Mouse (Mus musculus) heart, adult 2 months (tissue): ENCODE results near the gene Defb3. TPM values are rescaled to one million over a fixed set of nuclear protein-coding genes. Genes with fewer than 3 reads are reported as not detected.
"Not testable (repeated sequence)": the region's sequence is repeated elsewhere in the genome, so short reads cannot be mapped to it uniquely, and the experiment has no call there.

ENCODE experiments used
- DNase-seq, 2 experiments: peaks; one replicate each; pipeline ENCODE4 v3.0.0; 2021
- H3K27ac ChIP-seq: fragments of 200-600 bp; 2 replicates; pipeline ENCODE4 v1.8.1; 2022
- H3K27me3 ChIP-seq: fragments of 200-500 bp; 2 replicates; pipeline ENCODE4 v1.6.1; 2012; ENCODE audit warnings: mild to moderate bottlenecking, low read length, inconsistent platforms, mixed read lengths; ENCODE audit not compliant: control insufficient read depth, insufficient read depth
- H3K36me3 ChIP-seq: fragments of 200-500 bp; 2 replicates; pipeline ENCODE4 v1.6.1; 2012; ENCODE audit warnings: low read length, inconsistent platforms; ENCODE audit not compliant: control insufficient read depth, insufficient read depth
- H3K4me1 ChIP-seq: fragments of 200-500 bp; 2 replicates; pipeline ENCODE4 v1.6.1; 2011; ENCODE audit warnings: low read length; ENCODE audit not compliant: control insufficient read depth, insufficient read depth
- H3K4me3 ChIP-seq: fragments of 200-600 bp; 2 replicates; pipeline ENCODE4 v1.8.1; 2022
- H3K79me2 ChIP-seq: fragments of 200-500 bp; replicated peaks from 2 replicates; pipeline ENCODE4 v1.6.1; 2012; ENCODE audit warnings: mild to moderate bottlenecking, inconsistent platforms, low read length, moderate library complexity, mixed read lengths; ENCODE audit not compliant: control insufficient read depth, insufficient read depth
- H3K9ac ChIP-seq: fragments of 200-500 bp; 2 replicates; pipeline ENCODE4 v1.6.1; 2012; ENCODE audit warnings: low read depth, mild to moderate bottlenecking, control low read depth, inconsistent platforms, low read length, mixed read lengths
- CTCF ChIP-seq: fragments of 200-600 bp; IDR thresholded peaks from 2 replicates; pipeline ENCODE4 v1.8.1; 2022; ENCODE audit warnings: antibody characterized with exemption, mild to moderate bottlenecking, moderate library complexity
- EP300 ChIP-seq: fragments of 200-500 bp; IDR thresholded peaks from 2 replicates; pipeline ENCODE4 v1.6.1; 2011; ENCODE audit warnings: low read depth, low read length, control low read depth; ENCODE audit not compliant: insufficient read depth
- POLR2A ChIP-seq: fragments of 200-500 bp; IDR thresholded peaks from 2 replicates; pipeline ENCODE4 v1.6.1; 2011; ENCODE audit warnings: mild to moderate bottlenecking, low read depth, low read length, control low read depth; ENCODE audit not compliant: insufficient read depth
- WGBS: fragments of 180-500 bp; shearing (Covaris S2); methylation state at CpG from one replicate; pipeline ENCODE4 v1.1.7; 2018; 5-methylcytosine and 5-hydroxymethylcytosine counted together
- intact Hi-C: fragments of 180-260 bp; cut with DNase I; formaldehyde crosslinking; loops from one replicate; pipeline ENCODE4 v1.15.1; 2025
- long read RNA-seq: library from polyadenylated mRNA; stranded (forward); transcript quantifications from one replicate; pipeline ENCODE4 v2.0.0, GENCODE M21; 2021
- polyA plus RNA-seq: library from polyadenylated mRNA; depleted of rRNA; stranded (reverse); fragments of >200 nt; gene quantifications from 2 replicates; pipeline ENCODE4 v1.2.3, GENCODE M21; 2012; rRNA removed
- total RNA-seq, 2 experiments: library from RNA; stranded (reverse); gene quantifications; 2 replicates each; pipeline ENCODE4 v1.2.3; 2021

Gene Defb3
- not detected for total RNA-seq
- polyA plus RNA-seq, result not detected in 2 replicates
- long read RNA-seq, result 0 reads

DNA sequence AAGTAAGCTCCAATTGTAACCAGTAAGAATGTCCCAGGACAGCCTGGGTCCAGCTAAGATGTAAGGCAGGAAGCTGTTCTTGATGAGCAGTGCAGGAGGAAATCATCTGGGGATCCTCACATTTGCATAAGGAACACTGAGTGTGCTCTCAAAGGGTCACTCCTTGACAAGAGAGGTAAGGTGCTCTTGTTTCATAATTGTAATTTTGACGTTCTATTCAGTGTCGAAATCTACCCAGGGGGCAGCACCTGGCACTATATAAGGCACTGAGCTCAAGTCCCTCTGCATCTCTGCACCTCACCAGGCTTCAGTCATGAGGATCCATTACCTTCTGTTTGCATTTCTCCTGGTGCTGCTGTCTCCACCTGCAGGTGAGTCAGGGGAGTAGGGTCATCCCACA lies at the start of gene Defb3:
Defb3 (plus strand) TSS at position 301 of the 400 bp plus-strand sequence.
- WGBS, result 60% methylated on average over 1 of the region's 2 CpGs

DNA sequence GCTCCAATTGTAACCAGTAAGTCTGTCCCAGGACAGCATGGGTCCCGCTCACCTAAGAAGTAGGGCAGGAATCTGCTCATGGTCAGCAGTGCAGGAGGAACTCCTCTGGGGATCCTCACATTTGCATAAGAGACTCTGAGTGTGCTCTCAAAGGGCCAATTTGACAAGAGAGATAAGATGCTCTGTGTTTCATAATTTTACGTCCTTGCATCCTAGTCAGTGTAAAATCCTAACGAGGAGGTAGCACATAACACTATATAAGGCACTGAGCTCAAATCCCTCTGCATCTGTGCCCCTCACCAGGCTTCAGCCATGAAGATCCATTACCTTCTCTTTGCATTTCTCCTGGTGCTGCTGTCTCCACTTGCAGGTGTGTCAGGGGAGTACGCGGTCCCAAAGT lies 45.9 kb upstream of the Defb3 start, which contains the start of gene Defb5:
Defb5 (plus strand) TSS at position 301 of the 400 bp plus-strand sequence.
- Histone ChIP-seq H3K4me1 (no peaks in the 10 kb centered on the region), H3K79me2 (no peaks in the 10 kb centered on the region), H3K36me3 (no peaks in the 10 kb centered on the region), H3K27ac (no peak within 1 kb of the TSS), H3K9ac (no peak within 1 kb of the TSS), H3K4me3 (no peak within 1 kb of the TSS), H3K27me3 (no peaks in the 10 kb centered on the region)
- WGBS, result 83% methylated on average over 5 of the region's 5 CpGs
- no peak for DNase-seq
- TF ChIP-seq CTCF (no peak), EP300 (no peak), POLR2A (no peak)
- intact Hi-C loops, result no loop called here

More for the DNA sequence above, at the start of gene Defb3:
- H3K9ac ChIP-seq, DNase-seq, H3K27me3 ChIP-seq, intact Hi-C loops, H3K4me3 ChIP-seq, H3K79me2 ChIP-seq, H3K36me3 ChIP-seq, H3K27ac ChIP-seq, H3K4me1 ChIP-seq: not testable (repeated sequence)

DNA sequence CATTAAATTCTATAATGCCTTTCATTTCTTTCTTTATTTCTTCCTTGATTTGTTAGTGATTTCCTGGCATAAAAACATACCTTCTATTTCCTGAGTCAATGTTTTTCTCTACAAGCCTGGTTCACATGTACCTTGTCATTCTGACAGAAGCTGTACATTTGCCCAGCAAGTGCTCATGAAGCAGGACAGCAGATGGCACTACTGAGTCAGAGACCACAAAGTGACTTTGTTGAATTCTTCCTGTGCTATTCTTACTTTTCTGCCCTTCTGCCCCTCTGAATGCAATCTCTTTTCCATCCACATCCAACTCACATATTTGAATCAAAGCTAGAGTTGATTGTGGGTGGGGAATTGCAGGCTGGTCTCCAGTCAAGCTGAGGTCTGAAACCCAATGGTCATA lies 35.0 kb upstream of the Defb3 start:
- H3K4me3 ChIP-seq, result no peak overlapping the region
- H3K4me1 ChIP-seq, result no peaks in the 10 kb centered on the region
- no peak for TF ChIP-seq POLR2A
- TF ChIP-seq CTCF, result no peak
- no peak for TF ChIP-seq EP300
- H3K27ac ChIP-seq, result no peak overlapping the region
- no peak for DNase-seq
- H3K27me3 ChIP-seq, result no peaks in the 10 kb centered on the region
- H3K36me3 ChIP-seq, result no peaks in the 10 kb centered on the region
- intact Hi-C loops, result no loop called here
- no peak overlapping the region for H3K9ac ChIP-seq
- no peaks in the 10 kb centered on the region for H3K79me2 ChIP-seq

GRCm38 (mm10) chr8:19259667-19260066 lies 33.5 kb upstream of the Defb3 start:
- H3K79me2 ChIP-seq, result no peaks in the 10 kb centered on the region
- H3K4me1 ChIP-seq, result no peaks in the 10 kb centered on the region
- no peak overlapping the region for H3K9ac ChIP-seq
- H3K27me3 ChIP-seq, result no peaks in the 10 kb centered on the region
- no peaks in the 10 kb centered on the region for H3K36me3 ChIP-seq
- H3K4me3 ChIP-seq, result no peak overlapping the region
- TF ChIP-seq EP300 (no peak), POLR2A (no peak), CTCF (no peak)
- DNase-seq, result no peak
- intact Hi-C loops, result no loop called here
- 35% methylated on average over 3 of the region's 3 CpGs for WGBS
- H3K27ac ChIP-seq, result no peak overlapping the region

DNA sequence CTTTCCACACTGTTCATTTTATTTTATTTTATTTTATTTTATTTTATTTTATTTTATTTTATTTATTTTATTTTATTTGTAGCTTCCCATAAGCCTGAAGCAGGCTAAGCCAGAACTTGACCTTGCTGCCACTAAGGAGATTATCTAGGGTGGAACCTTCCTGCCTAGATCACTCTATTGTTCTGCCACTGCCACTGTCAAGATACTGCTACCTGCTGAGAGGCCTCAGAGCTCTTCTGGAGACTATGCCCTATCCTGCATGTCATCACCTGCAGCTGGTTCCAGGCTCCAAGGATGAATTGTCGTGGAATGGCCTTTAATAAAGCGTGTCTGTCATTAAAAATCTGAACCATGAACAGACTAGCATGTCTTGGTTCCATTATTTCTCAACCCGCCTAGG lies 5.2 kb downstream of the Defb3 start:
- H3K27me3 ChIP-seq, H3K36me3 ChIP-seq, H3K4me1 ChIP-seq, H3K27ac ChIP-seq, H3K9ac ChIP-seq, DNase-seq, H3K4me3 ChIP-seq, intact Hi-C loops, H3K79me2 ChIP-seq: not testable (repeated sequence)
- 57% methylated on average over 3 of the region's 3 CpGs for WGBS

- no peaks in the 10 kb centered on the region for H3K79me2 ChIP-seq
- no peaks in the 10 kb centered on the region for H3K4me1 ChIP-seq
- intact Hi-C loops, result no loop called here
- 0 out of 2 replicates have a peak, but pooled peaks cover 1% of the 10 kb centered on the region for H3K27me3 ChIP-seq
- TF ChIP-seq EP300, result no peak
- peak; percentile 60 for TF ChIP-seq CTCF
- no peak for DNase-seq
- H3K4me3 ChIP-seq, result no peak overlapping the region
- H3K27ac ChIP-seq, result no peak overlapping the region
- WGBS, result 6% methylated on average over 3 of the region's 3 CpGs
- H3K36me3 ChIP-seq, result no peaks in the 10 kb centered on the region
- no peak overlapping the region for H3K9ac ChIP-seq
These were observed 38.7 kb downstream of the Defb3 start for GRCm38 (mm10) chr8:19331836-19332235.

Other genes starting within 250 kb of the Defb3 start
- not detected for gene Defb39, start 228.6 kb upstream of the Defb3 start, total RNA-seq
- gene Defb39, start 228.6 kb upstream of the Defb3 start, polyA plus RNA-seq, result not detected in 2 replicates
- not detected for gene Defb12, start 178.5 kb upstream of the Defb3 start, total RNA-seq
- gene Defb12, start 178.5 kb upstream of the Defb3 start, polyA plus RNA-seq, result not detected in 2 replicates
- gene Defb34, start 169.6 kb upstream of the Defb3 start, total RNA-seq, result not detected
- gene Defb34, start 169.6 kb upstream of the Defb3 start, polyA plus RNA-seq, result not detected in 2 replicates
- gene Gm45826, start 152.6 kb upstream of the Defb3 start, total RNA-seq, result not detected
- not detected in 2 replicates for gene Gm45826, start 152.6 kb upstream of the Defb3 start, polyA plus RNA-seq
- gene Defb14, start 99.0 kb upstream of the Defb3 start, total RNA-seq, result not detected
- gene Defb14, start 99.0 kb upstream of the Defb3 start, polyA plus RNA-seq, result not detected in 2 replicates
- gene Defb4, start 94.7 kb upstream of the Defb3 start, total RNA-seq, result not detected
- gene Defb4, start 94.7 kb upstream of the Defb3 start, polyA plus RNA-seq, result not detected in 2 replicates
- gene Defb6, start 67.9 kb upstream of the Defb3 start, total RNA-seq, result not detected
- not detected in 2 replicates for gene Defb6, start 67.9 kb upstream of the Defb3 start, polyA plus RNA-seq
- gene Defb46, start 53.4 kb upstream of the Defb3 start, total RNA-seq, result not detected
- not detected in 2 replicates for gene Defb46, start 53.4 kb upstream of the Defb3 start, polyA plus RNA-seq
- gene Defb5, start 45.8 kb upstream of the Defb3 start, total RNA-seq, result not detected
- gene Defb5, start 45.8 kb upstream of the Defb3 start, polyA plus RNA-seq, result not detected in 2 replicates
- gene Defb8, start 154.2 kb downstream of the Defb3 start, total RNA-seq, result not detected
- gene Defb8, start 154.2 kb downstream of the Defb3 start, polyA plus RNA-seq, result not detected in 2 replicates
- not detected for gene Defb7, start 201.7 kb downstream of the Defb3 start, total RNA-seq
- not detected in 2 replicates for gene Defb7, start 201.7 kb downstream of the Defb3 start, polyA plus RNA-seq